In the genomic region with DNA sequence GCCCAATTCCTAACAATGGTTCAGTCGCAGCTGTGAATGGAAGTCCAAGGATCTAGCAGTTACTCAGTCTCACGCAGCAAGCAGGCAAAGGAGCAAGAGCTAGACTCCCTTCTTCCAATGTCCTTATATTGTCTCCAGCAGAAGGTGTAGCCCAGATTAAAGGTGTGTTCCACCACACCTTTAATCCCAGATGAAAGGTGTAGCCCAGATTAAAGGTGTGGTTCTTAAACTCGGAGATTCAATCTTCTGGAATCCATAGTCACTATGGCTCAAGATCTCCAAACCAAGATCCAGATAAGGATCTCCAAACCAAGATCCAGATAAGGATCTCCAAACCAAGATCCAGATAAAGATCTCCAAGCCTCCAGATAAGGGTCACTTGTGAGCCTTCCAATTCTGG, we compare ENCODE assay signal across 8 mouse cellular contexts. TPM values are rescaled to one million over a fixed set of nuclear protein-coding genes. Genes with fewer than 3 reads are reported as not detected.
DNase-seq lines count a peak whose midpoint lies in the region; ATAC-seq and TF ChIP-seq lines count a peak whose summit lies in the region.
"Not testable (repeated sequence)": the region's sequence is repeated elsewhere in the genome, so short reads cannot be mapped to it uniquely, and the experiment has no call there.

A gene (minus strand): TSS at position 101 of the 400 bp plus-strand sequence.

- not testable (repeated sequence) for H3K4me2 ChIP-seq in kidney, postnatal 0 days (ENCODE audit: low read length); neural tube, embryonic 14.5 days (ENCODE audit: low read depth, low read length)

- DNase-seq in Patski (ENCODE audit: low read depth, low spot score); embryonic facial prominence, embryonic 10.5 days (ENCODE audit: low spot score); gastrocnemius, postnatal 4 days (ENCODE audit: low spot score in 2 of 2); hindbrain, embryonic 10.5 days (ENCODE audit: low spot score); kidney, postnatal 0 days (ENCODE audit: low spot score); limb, embryonic 10.5 days (ENCODE audit: low spot score): not testable (repeated sequence)

- not testable (repeated sequence) for H3K9me3 ChIP-seq in embryonic facial prominence, embryonic 10.5 days; hindbrain, embryonic 10.5 days; kidney, postnatal 0 days (replicated peaks; ENCODE audit: low read length); limb, embryonic 10.5 days (replicated peaks); neural tube, embryonic 14.5 days (ENCODE audit: control insufficient read depth, low read length)

- WGBS in embryonic facial prominence, embryonic 10.5 days = 97% methylated on average over 3 of the region's 3 CpGs
- 82% methylated on average over 2 of the region's 3 CpGs for WGBS in hindbrain, embryonic 10.5 days
- 78% methylated on average over 1 of the region's 3 CpGs for WGBS in kidney, postnatal 0 days
- WGBS in limb, embryonic 10.5 days = 87% methylated on average over 2 of the region's 3 CpGs
- WGBS in macrophage (ENCODE audit: missing documents) = no CpG with 5 or more reads among the region's 3 CpGs
- 78% methylated on average over 1 of the region's 3 CpGs for WGBS in neural tube, embryonic 14.5 days

- not testable (repeated sequence) for H3K36me3 ChIP-seq in embryonic facial prominence, embryonic 10.5 days (replicated peaks); hindbrain, embryonic 10.5 days; kidney, postnatal 0 days (ENCODE audit: insufficient read depth, low read length); limb, embryonic 10.5 days; macrophage (ENCODE audit: inconsistent target); neural tube, embryonic 14.5 days (ENCODE audit: control insufficient read depth, insufficient read depth, low read length)

- TF ChIP-seq CTCF in Patski (IDR thresholded peaks at IDR 0.05); kidney, postnatal 0 days (IDR thresholded peaks at IDR 0.05; ENCODE audit: low read depth): not testable (repeated sequence)

- CTCF ChIA-PET in Patski (lab: Charles Lee) = not testable (repeated sequence)

- POLR2A ChIA-PET in Patski (lab: Charles Lee) = not testable (repeated sequence)

- not testable (repeated sequence) for H3K27me3 ChIP-seq in Patski; embryonic facial prominence, embryonic 10.5 days (replicated peaks; ENCODE audit: low read depth, poor library complexity, severe bottlenecking); hindbrain, embryonic 10.5 days (ENCODE audit: insufficient read depth, poor library complexity, severe bottlenecking); kidney, postnatal 0 days (ENCODE audit: insufficient read depth, low read length); limb, embryonic 10.5 days (ENCODE audit: low read depth, poor library complexity, severe bottlenecking); neural tube, embryonic 14.5 days (ENCODE audit: control insufficient read depth, insufficient read depth, low read length)

- not testable (repeated sequence) for H3K4me3 ChIP-seq in embryonic facial prominence, embryonic 10.5 days; hindbrain, embryonic 10.5 days; kidney, postnatal 0 days (replicated peaks; ENCODE audit: low read depth, low read length); limb, embryonic 10.5 days; macrophage (ENCODE audit: inconsistent target); neural tube, embryonic 14.5 days (ENCODE audit: low read depth, low read length)

- not testable (repeated sequence) for H3K79me2 ChIP-seq in macrophage (ENCODE audit: inconsistent target)

- not testable (repeated sequence) for H3K9ac ChIP-seq in kidney, postnatal 0 days (ENCODE audit: low read depth, low read length); neural tube, embryonic 14.5 days (replicated peaks; ENCODE audit: low read depth, low read length)

- in situ Hi-C loops in Patski (cut with MboI; ENCODE audit: low pct_unique_long_range_greater_than_20kb) = not testable (repeated sequence)

- ATAC-seq in Patski; kidney, postnatal 0 days (replicated peaks; ENCODE audit: low FRiP score, low read depth); neural tube, embryonic 14.5 days (ENCODE audit: low read depth): not testable (repeated sequence)

- H3K4me1 ChIP-seq in embryonic facial prominence, embryonic 10.5 days; hindbrain, embryonic 10.5 days (replicated peaks); kidney, postnatal 0 days (replicated peaks; ENCODE audit: insufficient read depth, low read length); limb, embryonic 10.5 days; neural tube, embryonic 14.5 days (ENCODE audit: control insufficient read depth, insufficient read depth, low read length): not testable (repeated sequence)

- not testable (repeated sequence) for H3K27ac ChIP-seq in embryonic facial prominence, embryonic 10.5 days (replicated peaks); hindbrain, embryonic 10.5 days; kidney, postnatal 0 days; limb, embryonic 10.5 days; macrophage; neural tube, embryonic 14.5 days (ENCODE audit: low read depth, low read length)

RNA-seq across cellular contexts. Expression of the gene that starts here (rescaled TPM):
- polyA plus RNA-seq in Patski (2021) = 101 TPM
- 54.6 and 57.0 TPM in 2 replicates for polyA plus RNA-seq in embryonic facial prominence, embryonic 10.5 days (2016; fragmentation: Nextera tagmentation; extraction: Ambion mirVana)
- 10 to 100 TPM; 16.2 to 18.8 TPM for total RNA-seq in gastrocnemius, postnatal 4 days (2021)
- polyA plus RNA-seq in hindbrain, embryonic 10.5 days (2016; fragmentation: Nextera tagmentation; extraction: Ambion mirVana) = 38.6 and 46.1 TPM in 2 replicates
- 79.0 and 83.3 TPM in 2 replicates for polyA plus RNA-seq in kidney, postnatal 0 days (2015; fragmentation: Nextera tagmentation; extraction: Ambion mirVana)
- 61.2 and 74.4 TPM in 2 replicates for polyA plus RNA-seq in limb, embryonic 10.5 days (2016; fragmentation: Nextera tagmentation; extraction: Ambion mirVana)
- total RNA-seq in macrophage (2018; cell fraction: chromatin; rRNA removed) = 10 to 100 TPM in 17 of 26 experiments, 1 to 10 TPM in 9; 3.1 to 29.8 (median 15.4) TPM
- total RNA-seq in macrophage (2018; cell fraction: cytosol; rRNA removed) = 10 to 100 TPM in 5 of 26 experiments, 1 to 10 TPM in 21; 4.2 to 12.7 (median 8.4) TPM
- 10 to 100 TPM in 13 of 26 experiments, 1 to 10 TPM in 13; 1.6 to 27.0 (median 9.9) TPM for total RNA-seq in macrophage (2018; cell fraction: nucleus; rRNA removed)
- 7.2 to 16.6 TPM (median 15.9 TPM) in 3 replicates for polyA plus RNA-seq in macrophage (2018)
- polyA plus RNA-seq in neural tube, embryonic 14.5 days (2014; fragmentation: Nextera tagmentation; extraction: Ambion mirVana) = 30.8 and 31.0 TPM in 2 replicates
